Mouse (Mus musculus) megakaryocyte, embryonic 14.5 days (primary cell): ENCODE results near the gene Antxr1. TPM values are rescaled to one million over a fixed set of nuclear protein-coding genes. Genes with fewer than 3 reads are reported as not detected.
"Not testable (repeated sequence)": the region's sequence is repeated elsewhere in the genome, so short reads cannot be mapped to it uniquely, and the experiment has no call there.

Experiments
- H3K27me3 ChIP-seq: replicated peaks from 2 replicates; pipeline ENCODE3; 2012; ENCODE audit warnings: inconsistent platforms
- H3K36me3 ChIP-seq: replicated peaks from 2 replicates; pipeline ENCODE3; 2012; ENCODE audit warnings: low read length, inconsistent platforms, mixed read lengths
- H3K4me1 ChIP-seq: 2 replicates; pipeline ENCODE4 v1.6.1; 2012; ENCODE audit warnings: inconsistent platforms
- H3K4me3 ChIP-seq: replicated peaks from 2 replicates; pipeline ENCODE3; 2012; ENCODE audit warnings: moderate library complexity, mild to moderate bottlenecking, inconsistent platforms
- H3K9me3 ChIP-seq: 2 replicates; pipeline ENCODE4 v1.6.1; 2012; ENCODE audit warnings: inconsistent platforms
- FLI1 ChIP-seq: IDR thresholded peaks from 2 replicates; pipeline ENCODE4 v1.6.1; 2012; ENCODE audit warnings: low read length, inconsistent platforms, mixed read lengths
- GATA1 ChIP-seq: IDR thresholded peaks from 3 replicates; pipeline ENCODE4 v1.6.1; 2012; ENCODE audit warnings: mixed read lengths, low read length, inconsistent platforms, borderline replicate concordance
- polyA plus RNA-seq: library from polyadenylated mRNA; stranded (reverse); fragments of >175 nt; gene quantifications from 2 replicates; pipeline ENCODE4 v1.2.3, GENCODE M21; 2012; ENCODE audit warnings: low replicate concordance; ENCODE audit not compliant: insufficient read depth

Antxr1 gene
- polyA plus RNA-seq, 1 experiment, result not detected

DNA sequence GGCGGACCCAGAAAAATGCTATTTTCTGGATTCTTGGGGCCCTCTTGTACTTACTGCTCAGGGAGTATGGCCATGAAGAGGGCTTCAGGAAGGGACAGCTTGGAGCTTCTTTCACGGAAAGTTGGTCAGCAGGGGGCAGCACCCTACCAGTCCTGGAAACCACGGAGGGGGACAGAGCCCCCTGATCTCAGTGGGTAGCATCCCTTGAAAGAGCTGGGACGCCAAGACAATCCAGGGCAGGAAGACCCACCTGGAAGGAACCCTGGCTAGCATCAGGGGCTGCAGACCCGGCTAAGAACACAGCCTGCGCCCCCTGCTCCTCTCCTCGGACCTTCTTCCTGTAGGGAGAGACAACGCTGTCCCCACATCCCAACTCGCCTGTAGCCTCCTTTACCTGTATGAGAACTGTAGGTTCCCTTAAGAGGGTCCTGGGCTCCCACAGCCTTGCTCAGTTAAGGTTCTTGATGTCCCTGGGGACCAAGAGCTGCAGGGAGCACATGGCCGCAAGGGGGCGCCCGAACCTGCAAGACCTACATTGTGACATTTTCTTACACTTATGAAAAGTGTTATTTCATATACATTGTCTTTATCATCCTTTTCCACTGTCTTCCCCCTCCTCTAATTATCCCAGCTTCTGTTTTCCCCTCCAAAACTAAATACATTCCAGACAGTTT, 234.2 kb downstream of the Antxr1 start:
- no peaks in the 10 kb centered on the region for H3K36me3 ChIP-seq
- H3K4me1 ChIP-seq, result peaks cover 10% of the 10 kb centered on the region
- H3K9me3 ChIP-seq, result no peaks in the 10 kb centered on the region
- TF ChIP-seq FLI1 (no peak), GATA1 (no peak)
- peak overlapping the region; percentile 80 for H3K4me3 ChIP-seq
- H3K27me3 ChIP-seq, result peaks cover 30% of the 10 kb centered on the region

DNA sequence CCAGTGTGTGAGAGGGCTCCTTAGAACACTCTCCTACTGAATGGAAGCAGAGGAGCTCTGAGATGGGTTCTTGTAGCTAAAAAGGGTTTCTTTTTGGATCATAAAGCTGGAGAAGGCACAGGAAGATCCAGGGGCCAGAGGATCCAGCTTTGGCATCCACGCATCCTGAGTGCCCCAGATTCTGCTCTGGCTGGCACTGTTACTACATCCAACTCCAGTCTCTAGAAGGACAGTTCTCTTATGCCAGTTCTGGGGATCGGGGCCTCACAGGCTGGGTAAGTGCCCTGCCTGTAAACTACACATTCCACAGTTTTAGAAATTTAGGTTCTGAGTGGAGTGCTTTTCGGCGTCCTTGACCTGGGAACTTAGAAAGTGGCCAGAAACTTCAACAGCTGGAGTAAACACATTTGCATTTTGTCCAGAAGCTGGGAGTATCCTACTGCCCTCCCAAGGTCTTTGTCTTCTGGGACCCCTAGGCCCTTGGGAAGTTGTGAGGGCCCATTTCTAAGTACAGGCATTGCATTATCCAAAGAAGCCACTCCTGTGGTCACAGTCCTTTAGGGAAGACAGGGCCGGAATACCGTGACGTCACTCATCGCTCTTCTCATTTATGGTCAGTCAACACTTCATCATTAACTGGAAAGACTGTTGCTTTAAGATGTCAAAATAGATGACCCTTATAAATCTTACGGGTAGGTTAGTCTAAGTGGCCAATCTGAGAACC, 235.2 kb downstream of the Antxr1 start:
- Histone ChIP-seq H3K27me3 (peaks cover 28% of the 10 kb centered on the region), H3K4me1 (peaks cover 12% of the 10 kb centered on the region), H3K36me3 (no peaks in the 10 kb centered on the region), H3K9me3 (no peaks in the 10 kb centered on the region), H3K4me3 (no peak overlapping the region)
- TF ChIP-seq GATA1 (no peak), FLI1 (no peak)

DNA sequence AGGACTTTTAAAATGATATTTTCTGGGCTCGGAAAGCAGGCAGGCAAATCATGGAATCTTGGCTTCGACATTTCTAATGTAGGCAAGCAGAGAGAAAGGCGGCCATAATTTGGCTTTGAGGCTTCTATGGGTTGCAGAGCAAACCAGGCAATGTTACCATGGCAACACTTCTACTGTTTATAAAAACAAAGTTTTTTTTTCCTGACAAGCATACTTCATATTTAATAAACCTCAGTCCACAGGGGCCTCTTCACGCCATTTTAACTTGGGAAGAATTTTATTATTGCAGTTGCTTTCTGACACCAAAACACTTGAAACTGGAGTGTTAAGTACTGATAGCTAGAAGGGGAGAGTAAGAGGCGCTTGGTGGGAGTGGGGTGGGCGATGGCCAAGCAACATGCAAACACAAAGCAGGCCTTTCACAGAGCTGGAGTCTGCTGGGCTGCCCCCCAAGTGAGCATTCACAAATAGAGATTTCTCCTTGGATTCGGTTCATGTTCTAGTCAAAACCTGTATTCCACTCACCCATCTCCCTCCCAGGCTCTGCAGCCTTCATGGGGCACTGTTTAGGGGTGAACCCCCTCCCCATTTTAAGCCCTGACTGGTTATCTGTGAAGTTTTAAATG, 235.8 kb downstream of the Antxr1 start:
- Histone ChIP-seq H3K4me1 (peaks cover 16% of the 10 kb centered on the region), H3K27me3 (peaks cover 21% of the 10 kb centered on the region), H3K4me3 (no peak overlapping the region), H3K9me3 (no peaks in the 10 kb centered on the region), H3K36me3 (no peaks in the 10 kb centered on the region)
- TF ChIP-seq GATA1 (no peak), FLI1 (no peak)

DNA sequence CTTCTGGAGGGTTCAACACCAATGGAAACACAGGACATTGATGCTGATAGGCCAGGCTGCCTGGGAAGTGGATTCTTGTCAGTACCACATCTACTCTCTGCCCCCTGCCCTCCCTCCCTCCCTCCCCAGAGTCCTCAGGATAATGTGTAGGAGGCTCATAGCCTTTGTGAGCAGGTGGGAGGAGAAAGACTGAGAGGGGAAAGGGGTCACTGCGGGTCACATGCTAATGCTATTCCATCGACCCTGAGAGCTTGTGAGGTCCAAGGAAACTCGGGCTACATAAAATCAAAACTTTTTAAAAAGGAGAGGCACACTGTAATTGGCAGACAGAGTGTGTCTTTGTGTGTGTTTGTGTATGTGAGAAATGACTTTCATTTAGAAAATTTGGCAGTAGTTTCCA, 236.4 kb downstream of the Antxr1 start:
- H3K4me1 ChIP-seq, result peaks cover 19% of the 10 kb centered on the region
- no peaks in the 10 kb centered on the region for H3K36me3 ChIP-seq
- H3K9me3 ChIP-seq, result no peaks in the 10 kb centered on the region
- H3K4me3 ChIP-seq, result no peak overlapping the region
- no peak for TF ChIP-seq GATA1
- TF ChIP-seq FLI1, result no peak
- H3K27me3 ChIP-seq, result peaks cover 17% of the 10 kb centered on the region

DNA sequence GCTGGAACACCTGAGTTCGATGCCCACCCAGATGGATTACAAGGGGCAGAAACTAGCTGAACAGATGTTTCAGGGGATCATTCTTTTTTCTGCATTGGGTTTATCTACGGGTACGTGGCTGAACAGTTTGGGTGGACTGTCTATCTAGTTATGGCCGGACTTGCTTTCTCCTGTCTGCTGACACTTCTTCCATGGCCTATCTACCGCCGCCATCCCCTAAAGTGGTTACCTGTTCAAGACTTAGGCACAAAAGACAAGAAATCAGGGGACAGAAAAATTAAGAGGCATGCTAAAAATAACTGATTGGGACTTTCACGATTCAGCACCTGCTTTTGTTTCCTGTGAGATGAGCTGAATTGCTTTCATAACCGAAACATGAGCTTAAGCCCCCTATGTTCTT, 242.0 kb downstream of the Antxr1 start:
- H3K27me3 ChIP-seq, H3K9me3 ChIP-seq, H3K4me3 ChIP-seq: not testable (repeated sequence)
- H3K36me3 ChIP-seq, result peaks cover 38% of the 10 kb centered on the region
- peaks cover 13% of the 10 kb centered on the region for H3K4me1 ChIP-seq

DNA sequence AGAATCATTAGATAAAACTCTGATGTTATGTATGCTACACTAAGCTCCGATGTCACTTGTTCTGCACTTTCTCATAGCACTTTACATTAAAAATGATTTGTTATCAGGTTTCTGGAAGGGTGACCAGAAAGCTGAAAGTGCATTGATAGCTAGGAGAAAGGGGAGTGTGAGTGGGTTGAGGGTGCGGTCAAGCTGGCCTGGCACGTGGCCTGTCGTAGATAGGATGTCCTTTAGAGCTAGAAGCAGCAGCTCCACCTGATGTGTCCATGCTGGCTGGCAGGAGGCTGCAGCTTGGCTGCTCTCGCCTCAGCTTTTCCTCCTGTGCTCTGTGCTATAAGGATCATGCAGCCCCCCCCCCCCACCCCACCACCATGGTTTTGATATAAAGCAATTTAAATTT, 243.1 kb downstream of the Antxr1 start:
- no peak for TF ChIP-seq FLI1
- TF ChIP-seq GATA1, result no peak
- Histone ChIP-seq H3K4me3 (no peak overlapping the region), H3K4me1 (peaks cover 13% of the 10 kb centered on the region), H3K27me3 (no peaks in the 10 kb centered on the region), H3K36me3 (peaks cover 50% of the 10 kb centered on the region), H3K9me3 (no peaks in the 10 kb centered on the region)

DNA sequence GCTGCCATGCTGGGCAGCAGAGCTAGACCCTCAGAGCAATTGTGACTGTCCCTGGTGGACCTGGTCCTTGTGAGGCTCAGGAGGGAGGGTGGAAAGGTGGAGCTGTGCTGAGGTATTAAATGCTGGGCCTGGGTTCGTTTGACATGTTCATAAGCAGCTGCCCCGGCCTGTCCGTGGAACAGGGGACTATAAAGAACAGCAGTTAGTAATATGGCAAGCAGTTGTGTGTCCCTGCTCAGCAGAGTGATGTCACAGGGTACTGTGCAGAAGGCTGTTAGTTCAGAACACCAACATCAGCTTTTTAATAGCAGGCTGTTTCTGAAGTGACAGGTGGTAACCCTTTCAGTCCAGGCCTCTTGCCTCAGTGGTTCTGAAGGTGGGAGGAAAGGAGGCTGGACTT, 244.7 kb downstream of the Antxr1 start:
- TF ChIP-seq GATA1 (no peak), FLI1 (no peak)
- Histone ChIP-seq H3K4me3 (no peak overlapping the region), H3K36me3 (peaks cover 64% of the 10 kb centered on the region), H3K9me3 (no peaks in the 10 kb centered on the region), H3K4me1 (peaks cover 13% of the 10 kb centered on the region), H3K27me3 (no peaks in the 10 kb centered on the region)

DNA sequence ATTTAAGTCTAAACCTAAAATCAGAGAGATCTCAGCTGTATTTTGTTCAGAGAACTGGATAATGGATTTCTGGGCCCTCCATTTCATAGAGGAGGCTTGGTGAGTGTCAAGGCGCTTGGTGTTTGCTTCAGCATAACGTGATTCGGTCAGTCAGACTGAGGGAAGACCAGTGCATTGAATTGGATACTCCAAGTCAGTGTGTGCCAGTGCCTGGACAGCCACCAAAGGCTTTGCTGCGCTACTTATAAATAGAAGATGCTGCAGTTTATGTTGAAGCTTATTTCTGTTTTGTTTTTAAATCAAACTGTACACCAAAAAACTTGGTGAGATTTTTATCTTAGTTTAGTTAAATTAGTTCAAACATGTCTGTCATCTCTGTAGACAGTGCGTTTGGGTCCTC, 247.3 kb downstream of the Antxr1 start:
- Histone ChIP-seq H3K9me3 (no peaks in the 10 kb centered on the region), H3K36me3 (peaks cover 89% of the 10 kb centered on the region), H3K4me3 (no peak overlapping the region), H3K27me3 (no peaks in the 10 kb centered on the region), H3K4me1 (no peaks in the 10 kb centered on the region)
- no peak for TF ChIP-seq GATA1
- no peak for TF ChIP-seq FLI1

DNA sequence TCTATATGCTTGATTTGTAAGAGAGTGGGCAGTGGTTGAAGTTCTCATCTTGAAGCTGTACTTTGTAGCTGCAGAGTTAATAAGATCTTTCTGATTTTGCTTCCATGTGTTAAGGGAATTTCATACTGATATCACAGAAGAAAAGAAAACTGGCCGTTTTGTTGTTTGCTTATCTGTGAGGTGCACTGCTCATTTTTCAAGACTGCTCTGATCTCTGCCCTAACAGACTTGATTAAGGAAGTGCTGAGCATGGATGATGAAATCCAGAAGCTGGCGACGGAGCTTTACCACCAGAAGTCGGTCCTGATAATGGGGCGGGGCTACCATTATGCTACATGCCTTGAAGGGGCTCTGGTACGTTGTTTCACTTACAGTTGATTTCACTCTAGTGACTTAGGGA, 250.6 kb downstream of the Antxr1 start:
- no peak overlapping the region for H3K4me3 ChIP-seq
- no peak for TF ChIP-seq FLI1
- no peak for TF ChIP-seq GATA1
- peaks cover 5% of the 10 kb centered on the region for H3K4me1 ChIP-seq
- peaks cover 98% of the 10 kb centered on the region for H3K36me3 ChIP-seq
- H3K9me3 ChIP-seq, result no peaks in the 10 kb centered on the region
- no peaks in the 10 kb centered on the region for H3K27me3 ChIP-seq

Other genes starting within 250 kb of the Antxr1 start
- not detected in 2 replicates for gene D6Ertd527e, start 231.1 kb downstream of the Antxr1 start, polyA plus RNA-seq
- gene Gkn1, start 15.1 kb upstream of the Antxr1 start, polyA plus RNA-seq, result not detected in 2 replicates
- not detected in 2 replicates for gene Gkn2, start 37.5 kb upstream of the Antxr1 start, polyA plus RNA-seq
- gene Gkn3, start 53.1 kb upstream of the Antxr1 start, polyA plus RNA-seq, result not detected in 2 replicates
- not detected in 2 replicates for gene Bmp10, start 93.2 kb upstream of the Antxr1 start, polyA plus RNA-seq
- 8.3 TPM in 1 of 2 replicates, not detected in the other for gene Arhgap25, start 197.4 kb upstream of the Antxr1 start, polyA plus RNA-seq